Mouse (Mus musculus): Measurements from ENCODE around the gene Tulp1.
A peak's percentile ranks its signal among the peaks of the same experiment; 100 is the strongest.
"Not testable (repeated sequence)": the region's sequence is repeated elsewhere in the genome, so short reads cannot be mapped to it uniquely, and the experiment has no call there.

Tulp1 gene

DNA sequence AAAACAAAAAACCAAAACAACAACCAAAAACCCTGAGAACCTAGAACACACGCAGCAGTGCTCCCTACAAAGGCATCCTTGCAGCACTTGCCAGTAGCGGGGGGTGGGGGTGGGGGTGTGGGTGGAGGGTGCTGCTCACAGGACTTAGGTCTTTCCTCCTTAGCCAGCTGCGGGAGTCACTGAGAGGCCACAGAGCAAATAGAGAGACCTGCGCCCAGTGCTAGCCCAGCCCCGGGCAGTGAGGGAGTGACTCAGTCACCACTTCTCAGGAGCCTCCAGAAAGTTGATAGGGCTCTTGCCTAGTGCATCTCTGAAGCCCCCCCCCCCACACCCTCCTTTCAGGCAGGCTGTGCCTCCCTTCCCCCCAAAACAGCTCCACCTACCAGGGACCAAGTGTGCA is 4.0 kb upstream of the Tulp1 start:
- no peak for DNase-seq (ENCODE audit: low spot score in 2 of 2)

DNA sequence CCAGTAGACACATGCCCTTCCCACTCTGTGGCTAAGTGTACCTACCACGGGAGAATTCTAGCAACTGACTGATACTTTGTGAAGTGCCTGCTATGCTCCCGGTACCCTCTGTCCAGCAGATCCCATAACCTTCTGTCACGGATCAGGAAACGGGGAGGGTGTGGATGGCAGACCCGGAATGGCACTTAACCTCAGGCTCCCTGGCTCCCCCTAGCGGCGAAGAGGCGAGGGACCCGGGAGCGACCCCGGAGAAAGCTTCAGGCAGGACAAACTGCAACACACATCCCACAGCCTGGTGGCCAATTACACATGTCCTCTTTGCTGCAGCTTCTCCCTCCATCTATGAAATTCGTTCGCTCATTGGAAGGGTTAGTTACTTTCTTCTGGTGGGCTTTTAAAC is 3.4 kb upstream of the Tulp1 start:
- peak; percentile 45 to 51 for DNase-seq (ENCODE audit: low spot score in 2 of 2)

GRCm38 (mm10) chr17:28363507-28363906 is 1.5 kb downstream of the Tulp1 start:
- DNase-seq (ENCODE audit: low spot score in 2 of 2), result no peak

DNA sequence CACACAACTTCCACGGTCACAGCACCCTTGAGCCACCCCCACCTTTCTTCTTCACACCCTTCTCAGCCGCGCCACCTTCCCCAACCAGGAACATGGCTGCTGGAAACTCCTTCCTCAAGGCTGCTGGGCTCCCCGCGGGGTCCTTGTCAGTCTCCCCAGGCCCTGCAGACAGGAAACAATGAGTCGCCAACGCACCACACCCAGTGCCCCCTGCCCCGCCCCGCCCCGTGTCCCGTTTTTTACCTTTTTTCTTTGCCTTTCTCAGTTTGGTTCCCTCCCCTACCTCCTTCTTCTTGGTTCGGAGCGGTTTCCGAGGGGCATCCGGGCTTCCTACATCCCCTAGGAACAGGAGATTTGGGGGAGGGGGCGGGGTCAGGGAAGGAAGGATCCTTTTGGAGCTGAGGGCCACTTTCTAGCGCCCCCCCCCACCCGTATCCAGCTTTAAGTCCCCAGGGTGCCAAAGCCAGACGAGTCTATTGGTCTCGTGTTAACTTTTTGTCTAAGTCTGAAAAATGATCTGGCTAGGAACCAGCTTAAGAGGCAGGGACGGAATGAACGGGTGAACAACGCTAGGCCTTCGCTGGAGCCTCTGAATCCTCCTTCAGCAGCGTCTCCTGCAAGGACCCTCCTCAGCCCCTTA is 2.2 kb downstream of the Tulp1 start:
- no peak for DNase-seq (ENCODE audit: low spot score in 2 of 2)

DNA sequence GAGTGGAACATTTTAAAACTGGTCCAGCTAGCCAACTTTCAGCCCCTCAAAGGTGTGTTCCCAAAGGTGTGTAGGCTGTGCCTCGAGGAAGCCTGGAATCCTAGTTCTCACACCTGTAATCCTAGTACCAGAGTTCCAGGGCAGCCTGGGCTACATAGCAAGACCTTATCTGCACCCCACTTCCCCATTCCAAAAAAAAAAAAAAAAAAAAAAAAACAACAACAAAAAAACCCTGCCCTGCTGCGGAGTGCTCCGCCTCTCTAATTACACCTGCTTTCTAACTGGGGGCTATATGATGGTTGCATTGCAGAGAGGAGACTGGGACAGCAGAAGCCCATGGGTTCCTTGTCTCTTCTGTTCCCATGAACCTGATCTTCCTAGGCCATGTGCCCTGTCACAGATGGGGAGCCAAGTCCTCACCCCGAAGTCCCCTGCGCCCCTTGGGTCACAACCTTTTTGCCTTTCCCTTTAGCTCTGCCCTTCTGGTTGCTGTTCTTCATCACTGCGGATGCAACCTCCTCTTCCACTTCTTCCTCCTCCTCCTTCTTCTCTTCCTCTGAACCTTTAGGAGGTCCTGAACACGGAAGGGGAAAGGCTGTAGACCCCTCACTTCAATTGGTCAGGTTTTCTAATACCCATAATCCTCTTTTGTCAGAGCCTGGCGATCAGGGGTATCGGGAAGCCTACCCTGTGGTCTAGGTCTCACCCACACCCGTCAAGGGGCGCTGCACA is 2.9 kb downstream of the Tulp1 start:
- DNase-seq (ENCODE audit: low spot score in 2 of 2), result no peak

- DNase-seq (ENCODE audit: low spot score in 2 of 2), result no peak
These were observed 4.3 kb downstream of the Tulp1 start for GRCm38 (mm10) chr17:28360531-28361277.

- DNase-seq (ENCODE audit: low spot score in 2 of 2), result not testable (repeated sequence)
These were observed 6.3 kb downstream of the Tulp1 start for GRCm38 (mm10) chr17:28358576-28359261.

- no peak for DNase-seq (ENCODE audit: low spot score in 2 of 2)
These were observed 9.2 kb downstream of the Tulp1 start for GRCm38 (mm10) chr17:28355871-28356270.

GRCm38 (mm10) chr17:28352018-28352417 is 13.0 kb downstream of the Tulp1 start:
- peak in 1 of 2 experiments; percentile 34 for DNase-seq (ENCODE audit: low spot score in 2 of 2)

- no peak for DNase-seq (ENCODE audit: low spot score in 2 of 2)
These were observed 13.6 kb downstream of the Tulp1 start for GRCm38 (mm10) chr17:28351353-28351890.

- peak; percentile 26 to 45 for DNase-seq (ENCODE audit: low spot score in 2 of 2)
These were observed 14.3 kb downstream of the Tulp1 start, which contains the start of gene Tead3 for GRCm38 (mm10) chr17:28350466-28351352. TSS of gene Tead3 (minus strand) at chr17:28350817.

DNA sequence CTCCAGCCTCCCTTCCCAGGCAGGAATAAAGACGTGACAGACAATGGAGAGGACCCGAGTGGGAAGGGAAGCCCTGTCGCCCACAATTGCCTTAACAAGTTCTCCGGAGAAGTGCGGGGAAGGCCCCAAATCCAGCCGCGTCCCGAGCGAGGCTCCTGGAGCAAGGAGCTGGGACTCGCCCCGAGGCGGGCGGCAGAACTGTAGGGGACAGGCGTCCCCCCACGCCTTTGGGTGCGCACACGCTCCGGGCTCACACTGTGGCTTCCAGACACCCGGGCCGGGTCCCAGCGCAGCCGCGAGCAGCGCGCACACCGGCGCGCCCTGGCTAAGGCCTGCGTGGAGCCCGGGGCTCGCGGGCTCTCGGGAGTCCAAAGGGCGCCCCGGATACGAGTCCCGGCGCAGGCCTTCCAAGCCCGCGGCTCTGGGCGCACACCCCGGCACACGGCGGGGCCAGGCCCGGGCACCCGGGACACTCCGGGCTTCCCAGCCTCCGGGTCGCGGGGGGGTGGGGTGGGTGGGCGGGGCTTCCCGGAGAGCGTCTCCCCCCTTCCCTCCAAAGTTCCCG is 15.0 kb downstream of the Tulp1 start:
- no peak for DNase-seq (ENCODE audit: low spot score in 2 of 2)

GRCm38 (mm10) chr17:28349264-28349880 is 15.7 kb downstream of the Tulp1 start:
- no peak for DNase-seq (ENCODE audit: low spot score in 2 of 2)

- no peak for DNase-seq (ENCODE audit: low spot score in 2 of 2)
These were observed 16.8 kb downstream of the Tulp1 start for GRCm38 (mm10) chr17:28348211-28348610.

- no peak for DNase-seq (ENCODE audit: low spot score in 2 of 2)
These were observed 17.7 kb downstream of the Tulp1 start for GRCm38 (mm10) chr17:28347327-28347726.

GRCm38 (mm10) chr17:28345882-28346281 is 19.1 kb downstream of the Tulp1 start:
- no peak for DNase-seq (ENCODE audit: low spot score in 2 of 2)

GRCm38 (mm10) chr17:28345271-28345721 is 19.7 kb downstream of the Tulp1 start:
- no peak for DNase-seq (ENCODE audit: low spot score in 2 of 2)

- DNase-seq (ENCODE audit: low spot score in 2 of 2), result no peak
These were observed 20.4 kb downstream of the Tulp1 start for GRCm38 (mm10) chr17:28344670-28345069.

DNA sequence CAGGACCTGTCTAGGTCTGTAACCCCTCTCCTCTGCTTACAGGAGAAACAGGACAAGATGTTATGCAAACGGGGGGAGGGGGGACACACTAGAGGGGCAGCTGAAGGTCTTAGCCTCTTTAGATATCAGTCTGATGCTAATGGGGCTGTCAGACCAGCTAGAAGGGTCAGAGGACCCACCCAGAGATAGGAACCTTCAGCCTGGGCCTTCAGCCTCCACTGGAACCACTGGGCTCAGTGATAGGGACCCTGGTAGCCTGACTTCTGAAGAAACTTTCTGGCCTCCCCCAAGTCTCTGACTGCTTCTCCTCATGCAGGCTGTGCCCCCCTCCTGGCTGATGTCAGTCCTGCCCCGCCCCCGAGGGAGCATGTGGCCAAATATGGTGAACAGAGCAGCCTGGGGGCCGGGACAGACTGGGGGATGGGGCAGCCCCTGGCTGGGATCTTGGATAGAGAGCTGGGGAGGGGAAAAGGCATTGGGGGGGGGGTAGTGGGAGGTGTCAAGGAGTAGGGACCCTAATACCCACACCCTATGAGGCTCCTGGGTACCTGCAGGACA is 20.9 kb downstream of the Tulp1 start:
- no peak for DNase-seq (ENCODE audit: low spot score in 2 of 2)

Data from spleen, postnatal 36 days (tissue).